19 mouse cellular contexts compared by ENCODE assay signal in genomic region chr6:18934362-18934761, GRCm38 (mm10).
DNase-seq lines count a peak whose midpoint lies in the region; ATAC-seq lines count a peak whose summit lies in the region.
"Had no signal": no experiment of that assay in that cellular context is flagged by ENCODE, and none has a peak within 500 bp of the region (broad histone marks: within the 10 kb centered on the region; RNA-seq: fewer than 3 reads in every experiment).

No protein-coding gene starts in this region.

- no peaks in the 10 kb centered on the region for H3K36me3 ChIP-seq in heart, embryonic 10.5 days
- H3K36me3 ChIP-seq in limb, embryonic 13.5 days, result no peaks in the 10 kb centered on the region
- no peaks in the 10 kb centered on the region for H3K36me3 ChIP-seq in limb, embryonic 10.5 days
- H3K36me3 ChIP-seq: hindbrain, embryonic 12.5 days; limb, embryonic 15.5 days had no signal

- H3K4me2 ChIP-seq in limb, embryonic 13.5 days (replicated peaks), result no peak overlapping the region; the same call in 1 of the 2 replicates
- H3K4me2 ChIP-seq: hindbrain, embryonic 12.5 days; limb, embryonic 15.5 days had no signal

- no peaks in the 10 kb centered on the region for H3K27me3 ChIP-seq in heart, embryonic 10.5 days (ENCODE audit: insufficient read depth, poor library complexity, severe bottlenecking)
- H3K27me3 ChIP-seq in limb, embryonic 13.5 days, result no peaks in the 10 kb centered on the region
- no peaks in the 10 kb centered on the region for H3K27me3 ChIP-seq in limb, embryonic 10.5 days (ENCODE audit: low read depth, poor library complexity, severe bottlenecking)
- H3K27me3 ChIP-seq: hindbrain, embryonic 12.5 days; limb, embryonic 15.5 days had no signal

- H3K4me1 ChIP-seq in heart, embryonic 10.5 days, result no peaks in the 10 kb centered on the region
- no peaks in the 10 kb centered on the region; the same call in 1 of the 2 replicates for H3K4me1 ChIP-seq in limb, embryonic 13.5 days
- H3K4me1 ChIP-seq in limb, embryonic 10.5 days, result peaks cover 7% of the 10 kb centered on the region
- H3K4me1 ChIP-seq: hindbrain, embryonic 12.5 days had no signal

- H3K27ac ChIP-seq in heart, embryonic 10.5 days, result no peak overlapping the region
- no peak overlapping the region for H3K27ac ChIP-seq in limb, embryonic 13.5 days
- no peak overlapping the region for H3K27ac ChIP-seq in limb, embryonic 10.5 days
- H3K27ac ChIP-seq: hindbrain, embryonic 12.5 days; left cerebral cortex, adult 2 months; limb, embryonic 15.5 days had no signal

- no peaks in the 10 kb centered on the region for H3K9me3 ChIP-seq in heart, embryonic 10.5 days
- no peaks in the 10 kb centered on the region for H3K9me3 ChIP-seq in limb, embryonic 13.5 days
- no peaks in the 10 kb centered on the region for H3K9me3 ChIP-seq in limb, embryonic 10.5 days (replicated peaks)
- H3K9me3 ChIP-seq: hindbrain, embryonic 12.5 days; limb, embryonic 15.5 days had no signal

- peak; percentile 54; the same call in 1 of the 2 replicates for ATAC-seq in limb, embryonic 13.5 days (ENCODE audit: low FRiP score, low read depth)
- ATAC-seq: forebrain, postnatal 0 days had no signal

- no peak overlapping the region for H3K9ac ChIP-seq in limb, embryonic 13.5 days
- H3K9ac ChIP-seq: forebrain, postnatal 0 days; hindbrain, embryonic 12.5 days; limb, embryonic 15.5 days had no signal

- peak; percentile 56 for DNase-seq in heart, adult 11 months
- DNase-seq in heart, embryonic 10.5 days (ENCODE audit: low spot score), result no peak
- DNase-seq in limb, embryonic 10.5 days (ENCODE audit: low spot score), result no peak
- peak; percentile 45 for DNase-seq in adrenal gland, postnatal 10 days
- DNase-seq in embryo, embryonic 11.5 days (ENCODE audit: low read depth, low spot score), result peak; percentile 14
- DNase-seq in frontal cortex, postnatal 25 days (ENCODE audit: low spot score in 2 of 2), result no peak
- DNase-seq: B cell, adult 2 months; cerebellum, adult 18-20 months; cerebellum, postnatal 36 days; forebrain, postnatal 0 days; gastrocnemius, postnatal 14 days; heart, postnatal 10 days; lung, postnatal 10 days; spleen, adult 18-20 months; thymus, adult 2 months had no signal

- H3K4me3 ChIP-seq in heart, embryonic 10.5 days, result no peak overlapping the region
- no peak overlapping the region for H3K4me3 ChIP-seq in limb, embryonic 13.5 days
- no peak overlapping the region for H3K4me3 ChIP-seq in limb, embryonic 10.5 days
- H3K4me3 ChIP-seq: hindbrain, embryonic 12.5 days; left cerebral cortex, adult 2 months; limb, embryonic 15.5 days had no signal

- 82% methylated on average over 7 of the region's 7 CpGs for WGBS in heart, embryonic 10.5 days
- WGBS in limb, embryonic 13.5 days, result 12% methylated on average over 7 of the region's 7 CpGs
- WGBS in limb, embryonic 10.5 days, result 42% methylated on average over 7 of the region's 7 CpGs

Comparison
In these comparisons a context has a peak if more than half of its experiments do, and no peak if none do; other contexts are left out.
1. DNase-seq: peak in heart, adult 11 months (single experiment), adrenal gland, postnatal 10 days (single experiment) and embryo, embryonic 11.5 days (single experiment); none in heart, embryonic 10.5 days (single experiment), limb, embryonic 10.5 days (single experiment) and frontal cortex, postnatal 25 days (0 of 2).